Mouse (Mus musculus): ENCODE measurements around the gene Opcml. TPM values are rescaled to one million over a fixed set of nuclear protein-coding genes. Genes with fewer than 3 reads are reported as not detected.
A peak's percentile ranks its signal among the peaks of the same experiment; 100 is the strongest.

Gene Opcml
- polyA plus RNA-seq, 1 experiment from 2014 or later: 13.3 TPM

DNA sequence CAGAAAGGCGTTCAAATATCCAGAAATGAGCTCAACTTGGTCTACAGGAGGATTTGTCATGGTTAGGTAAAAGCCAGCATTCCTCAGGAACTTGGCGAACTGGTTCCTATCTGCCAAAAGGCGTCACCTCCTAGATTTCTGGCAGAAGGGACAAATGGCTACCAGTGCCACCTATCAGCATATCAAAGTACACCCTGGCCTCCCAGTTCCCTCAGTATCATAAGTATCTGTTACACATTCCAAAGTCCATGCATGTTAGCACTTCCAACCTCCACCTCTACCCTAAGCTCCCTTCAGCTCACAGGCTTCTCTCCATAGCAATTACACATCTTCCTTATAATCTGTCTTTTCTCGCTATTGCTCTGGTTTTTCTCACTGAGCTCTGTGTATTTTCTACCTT, 993.3 kb downstream of the Opcml start:
- no peaks in the 10 kb centered on the region for H3K27me3 ChIP-seq (replicated peaks; ENCODE audit: control insufficient read depth, insufficient read depth, low read length)

DNA sequence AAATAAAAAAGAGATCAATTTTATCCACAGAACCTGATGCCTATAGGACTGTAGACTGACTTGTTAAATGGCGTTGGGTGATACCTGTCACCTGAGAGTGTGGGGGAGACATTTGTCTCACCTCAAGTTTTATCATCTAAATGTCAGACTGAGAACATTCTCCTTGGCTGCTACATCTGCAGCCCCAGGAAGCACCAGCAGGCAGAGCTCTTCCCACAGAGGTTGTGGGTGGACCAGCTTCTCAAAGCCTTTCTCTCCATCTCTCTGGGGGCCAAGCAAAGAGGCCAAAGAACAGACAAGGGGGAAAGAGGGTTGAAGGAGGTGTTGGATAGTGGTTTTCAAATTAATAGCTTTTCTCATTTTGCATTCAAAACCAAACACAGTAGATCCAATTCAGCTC, 998.9 kb downstream of the Opcml start:
- Histone ChIP-seq H3K9ac (ENCODE audit: low read length) (no peak overlapping the region), H3K27me3 (replicated peaks; ENCODE audit: control insufficient read depth, insufficient read depth, low read length) (no peaks in the 10 kb centered on the region), H3K9me3 (replicated peaks; ENCODE audit: control insufficient read depth, low read length) (no peaks in the 10 kb centered on the region), H3K4me2 (ENCODE audit: low read length) (no peak overlapping the region), H3K4me1 (ENCODE audit: control insufficient read depth, insufficient read depth, low read length) (no peaks in the 10 kb centered on the region), H3K27ac (ENCODE audit: low read depth, low read length) (no peak overlapping the region), H3K4me3 (ENCODE audit: low read depth, low read length) (no peak overlapping the region), H3K36me3 (ENCODE audit: control insufficient read depth, insufficient read depth, low read length) (no peaks in the 10 kb centered on the region)
- 97% methylated on average over 1 of the region's 1 CpGs for WGBS
- no peak for ATAC-seq
- no peak for DNase-seq (ENCODE audit: low spot score)

More for the DNA sequence above, 993.3 kb downstream of the Opcml start:
- DNase-seq (ENCODE audit: low spot score): no peak
- no peaks in the 10 kb centered on the region for H3K9me3 ChIP-seq (replicated peaks; ENCODE audit: control insufficient read depth, low read length)
- 81% methylated on average over 4 of the region's 4 CpGs for WGBS
- no peak for ATAC-seq
- no peak overlapping the region for H3K4me3 ChIP-seq (ENCODE audit: low read depth, low read length)
- H3K4me1 ChIP-seq (ENCODE audit: control insufficient read depth, insufficient read depth, low read length): peaks cover 2% of the 10 kb centered on the region; the same call in 1 of the 2 replicates
- H3K9ac ChIP-seq (ENCODE audit: low read length): no peak overlapping the region
- no peak overlapping the region for H3K4me2 ChIP-seq (ENCODE audit: low read length)
- no peak overlapping the region for H3K27ac ChIP-seq (ENCODE audit: low read depth, low read length)
- no peaks in the 10 kb centered on the region for H3K36me3 ChIP-seq (ENCODE audit: control insufficient read depth, insufficient read depth, low read length)

DNA sequence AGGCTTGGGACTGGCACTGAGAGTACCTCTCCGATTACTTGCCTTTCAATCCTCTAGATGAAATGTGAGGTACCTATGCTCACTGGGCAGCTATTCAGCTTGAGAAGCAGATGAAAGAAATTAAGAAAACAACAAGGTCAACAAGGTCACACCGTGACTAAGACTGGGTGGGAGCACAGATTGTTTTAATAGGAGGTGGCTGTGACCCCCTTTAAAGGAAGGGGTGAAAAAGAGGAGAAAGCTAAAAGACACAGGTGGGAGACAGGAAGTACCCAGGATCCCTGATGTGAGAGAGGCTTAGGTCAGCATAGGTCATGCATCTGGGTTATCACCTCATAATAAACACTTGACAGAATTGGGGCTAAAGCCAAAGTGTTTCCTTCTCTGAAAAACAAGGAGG, 1009.5 kb downstream of the Opcml start:
- no peak for ATAC-seq

DNA sequence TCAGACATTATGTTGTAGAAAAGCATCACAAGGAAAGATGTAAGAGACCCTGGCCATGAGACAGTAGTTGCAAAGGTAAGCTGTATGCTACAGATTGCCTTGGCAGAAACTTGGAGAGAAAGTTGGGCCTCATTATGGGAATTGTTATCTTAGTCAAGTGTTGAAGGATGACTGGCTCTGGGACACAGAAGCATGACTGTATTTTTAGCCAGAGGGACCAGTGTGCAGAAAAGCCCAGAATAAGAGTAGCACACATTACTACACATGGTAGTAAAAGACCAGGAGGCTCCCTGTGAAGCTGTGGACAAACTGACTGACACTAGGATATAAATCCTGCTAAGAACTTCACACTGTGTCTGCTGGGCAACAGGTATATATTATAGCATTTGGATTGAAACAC, 1016.1 kb downstream of the Opcml start:
- ATAC-seq (no peak), DNase-seq (ENCODE audit: low spot score) (no peak)
- Histone ChIP-seq H3K4me1 (ENCODE audit: control insufficient read depth, insufficient read depth, low read length) (no peaks in the 10 kb centered on the region), H3K4me3 (ENCODE audit: low read depth, low read length) (no peak overlapping the region), H3K27ac (ENCODE audit: low read depth, low read length) (no peak overlapping the region), H3K9me3 (replicated peaks; ENCODE audit: control insufficient read depth, low read length) (no peaks in the 10 kb centered on the region), H3K36me3 (ENCODE audit: control insufficient read depth, insufficient read depth, low read length) (no peaks in the 10 kb centered on the region), H3K4me2 (ENCODE audit: low read length) (no peak overlapping the region), H3K27me3 (replicated peaks; ENCODE audit: control insufficient read depth, insufficient read depth, low read length) (no peaks in the 10 kb centered on the region), H3K9ac (ENCODE audit: low read length) (no peak overlapping the region)

More for the DNA sequence above, 1009.5 kb downstream of the Opcml start:
- H3K27ac ChIP-seq (ENCODE audit: low read depth, low read length): no peak overlapping the region
- no peaks in the 10 kb centered on the region for H3K36me3 ChIP-seq (ENCODE audit: control insufficient read depth, insufficient read depth, low read length)
- DNase-seq (ENCODE audit: low spot score): no peak
- 10% methylated on average over 2 of the region's 2 CpGs for WGBS
- H3K4me3 ChIP-seq (ENCODE audit: low read depth, low read length): no peak overlapping the region
- no peaks in the 10 kb centered on the region for H3K27me3 ChIP-seq (replicated peaks; ENCODE audit: control insufficient read depth, insufficient read depth, low read length)
- H3K9ac ChIP-seq (ENCODE audit: low read length): no peak overlapping the region
- no peaks in the 10 kb centered on the region for H3K9me3 ChIP-seq (replicated peaks; ENCODE audit: control insufficient read depth, low read length)
- no peaks in the 10 kb centered on the region for H3K4me1 ChIP-seq (ENCODE audit: control insufficient read depth, insufficient read depth, low read length)
- no peak overlapping the region for H3K4me2 ChIP-seq (ENCODE audit: low read length)

DNA sequence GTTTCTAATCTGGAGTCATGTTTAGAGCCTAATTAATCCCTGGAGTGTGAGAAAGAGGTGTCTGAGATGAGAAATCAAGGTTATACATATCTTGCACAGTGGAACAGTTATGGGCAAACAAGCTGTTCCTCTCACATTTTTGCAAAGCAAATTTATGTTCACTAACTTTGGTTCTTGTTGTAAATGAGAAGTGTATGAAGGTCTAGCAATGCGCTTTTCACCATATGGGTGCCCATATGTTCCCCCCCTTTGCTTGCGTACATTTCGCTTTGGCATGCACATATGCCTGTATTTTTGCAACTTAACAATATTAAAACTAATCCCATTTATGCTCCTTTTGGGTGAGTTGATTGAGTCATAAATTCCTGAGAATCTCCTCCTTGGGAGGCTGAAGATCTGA, 1031.5 kb downstream of the Opcml start:
- DNase-seq (ENCODE audit: low spot score) (peak; percentile 79), ATAC-seq (peak; percentile 57; the same call in 1 of the 2 replicates)
- Histone ChIP-seq H3K27ac (ENCODE audit: low read depth, low read length) (no peak overlapping the region), H3K9me3 (replicated peaks; ENCODE audit: control insufficient read depth, low read length) (no peaks in the 10 kb centered on the region), H3K9ac (ENCODE audit: low read length) (no peak overlapping the region), H3K27me3 (replicated peaks; ENCODE audit: control insufficient read depth, insufficient read depth, low read length) (no peaks in the 10 kb centered on the region), H3K36me3 (ENCODE audit: control insufficient read depth, insufficient read depth, low read length) (no peaks in the 10 kb centered on the region), H3K4me3 (ENCODE audit: low read depth, low read length) (no peak overlapping the region), H3K4me2 (ENCODE audit: low read length) (no peak overlapping the region), H3K4me1 (ENCODE audit: control insufficient read depth, insufficient read depth, low read length) (no peaks in the 10 kb centered on the region; the same call in 1 of the 2 replicates)
- 80% methylated on average over 3 of the region's 3 CpGs for WGBS

DNA sequence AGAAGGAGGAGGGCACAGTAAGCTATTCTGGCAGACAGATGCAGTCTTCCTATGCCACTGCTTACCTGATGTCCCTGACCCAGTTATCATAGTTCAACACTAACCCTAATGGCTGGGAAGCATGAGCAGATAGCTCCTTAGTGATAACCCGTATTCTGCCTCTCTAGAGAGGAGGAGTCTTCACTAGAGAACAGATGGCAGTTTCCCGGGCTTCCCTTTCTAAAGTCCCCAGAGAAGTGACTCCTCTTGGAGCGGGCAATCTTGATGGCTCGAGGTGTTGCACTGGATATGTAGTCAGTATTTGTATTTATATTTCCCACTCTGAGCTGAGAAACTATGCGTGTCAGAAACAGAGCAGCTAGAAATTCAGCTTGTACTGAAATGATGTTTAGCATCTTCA, 1031.9 kb downstream of the Opcml start:
- H3K4me1 ChIP-seq (ENCODE audit: control insufficient read depth, insufficient read depth, low read length): no peaks in the 10 kb centered on the region; the same call in 1 of the 2 replicates
- ATAC-seq (0 out of 2 replicates have a peak, but pooled peaks have one; percentile 15), DNase-seq (ENCODE audit: low spot score) (peak; percentile 28)
- no peaks in the 10 kb centered on the region for H3K27me3 ChIP-seq (replicated peaks; ENCODE audit: control insufficient read depth, insufficient read depth, low read length)
- no peaks in the 10 kb centered on the region for H3K9me3 ChIP-seq (replicated peaks; ENCODE audit: control insufficient read depth, low read length)
- no peak overlapping the region for H3K27ac ChIP-seq (ENCODE audit: low read depth, low read length)
- WGBS: 68% methylated on average over 5 of the region's 5 CpGs
- H3K4me2 ChIP-seq (ENCODE audit: low read length): no peak overlapping the region
- no peaks in the 10 kb centered on the region for H3K36me3 ChIP-seq (ENCODE audit: control insufficient read depth, insufficient read depth, low read length)
- no peak overlapping the region for H3K4me3 ChIP-seq (ENCODE audit: low read depth, low read length)
- H3K9ac ChIP-seq (ENCODE audit: low read length): no peak overlapping the region

DNA sequence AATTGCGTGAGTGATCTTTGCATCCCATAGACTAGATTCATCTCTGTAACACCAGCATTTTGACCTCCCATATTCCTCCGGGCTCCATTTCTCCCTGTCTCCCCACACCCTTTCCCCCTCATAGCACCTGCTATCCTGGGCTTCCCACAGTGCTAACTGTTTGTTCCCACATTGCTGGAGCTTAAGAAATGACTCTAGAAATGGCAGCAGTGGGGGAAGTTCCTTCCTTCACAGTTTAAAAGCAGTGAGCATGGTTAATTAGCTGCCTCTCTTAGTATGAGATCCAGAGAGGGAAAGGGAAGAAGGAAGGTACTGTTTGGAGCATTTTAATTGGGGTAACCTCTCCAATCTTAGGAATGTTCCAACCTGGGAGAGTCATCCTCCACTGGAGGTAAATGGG, 1035.2 kb downstream of the Opcml start:
- WGBS: 76% methylated on average over 2 of the region's 2 CpGs
- ATAC-seq: no peak

DNA sequence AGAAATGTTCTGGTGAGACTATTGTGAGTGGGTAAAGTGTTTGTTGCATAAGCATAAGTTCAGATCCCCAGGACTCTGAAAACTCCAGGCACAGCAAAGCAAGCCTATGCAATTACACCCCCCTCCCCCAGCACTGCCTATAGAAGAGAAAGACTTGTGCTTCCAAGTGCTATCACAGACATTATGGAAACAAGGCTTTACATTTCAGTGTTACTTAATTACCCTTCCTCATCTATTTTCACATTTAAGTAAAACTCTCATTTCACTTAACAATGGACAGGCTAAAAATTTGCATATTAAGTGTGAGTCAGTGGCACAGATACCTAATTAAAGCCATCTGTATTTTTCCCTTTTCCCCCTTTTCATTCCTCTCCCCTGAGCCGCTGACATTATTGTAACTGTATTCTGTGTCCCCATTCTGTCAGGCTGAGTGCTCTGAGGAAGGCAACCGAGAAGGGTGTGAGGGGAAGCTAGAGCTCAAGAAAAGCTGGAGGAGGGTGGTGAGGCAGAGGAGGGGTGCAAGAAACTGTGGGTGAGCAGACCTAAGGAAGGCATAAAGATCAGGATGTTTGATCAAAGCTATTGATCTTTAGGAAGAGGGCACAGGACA, 1055.5 kb downstream of the Opcml start:
- H3K9ac ChIP-seq (ENCODE audit: low read length): no peak overlapping the region
- no peaks in the 10 kb centered on the region for H3K9me3 ChIP-seq (replicated peaks; ENCODE audit: control insufficient read depth, low read length)
- H3K36me3 ChIP-seq (ENCODE audit: control insufficient read depth, insufficient read depth, low read length): no peaks in the 10 kb centered on the region
- H3K4me3 ChIP-seq (ENCODE audit: low read depth, low read length): no peak overlapping the region
- no peak overlapping the region for H3K4me2 ChIP-seq (ENCODE audit: low read length)
- ATAC-seq: peak; percentile 82
- no peaks in the 10 kb centered on the region for H3K27me3 ChIP-seq (replicated peaks; ENCODE audit: control insufficient read depth, insufficient read depth, low read length)
- DNase-seq (ENCODE audit: low spot score): peak; percentile 62
- no peak overlapping the region for H3K27ac ChIP-seq (ENCODE audit: low read depth, low read length)
- no peaks in the 10 kb centered on the region for H3K4me1 ChIP-seq (ENCODE audit: control insufficient read depth, insufficient read depth, low read length)
- 4% methylated on average over 2 of the region's 2 CpGs for WGBS

More for the DNA sequence above, 1035.2 kb downstream of the Opcml start:
- Histone ChIP-seq H3K9me3 (replicated peaks; ENCODE audit: control insufficient read depth, low read length) (no peaks in the 10 kb centered on the region), H3K4me2 (ENCODE audit: low read length) (no peak overlapping the region), H3K9ac (ENCODE audit: low read length) (no peak overlapping the region), H3K4me1 (ENCODE audit: control insufficient read depth, insufficient read depth, low read length) (no peaks in the 10 kb centered on the region; the same call in 1 of the 2 replicates), H3K4me3 (ENCODE audit: low read depth, low read length) (no peak overlapping the region), H3K27me3 (replicated peaks; ENCODE audit: control insufficient read depth, insufficient read depth, low read length) (no peaks in the 10 kb centered on the region), H3K27ac (ENCODE audit: low read depth, low read length) (no peak overlapping the region), H3K36me3 (ENCODE audit: control insufficient read depth, insufficient read depth, low read length) (no peaks in the 10 kb centered on the region)
- DNase-seq (ENCODE audit: low spot score): no peak

DNA sequence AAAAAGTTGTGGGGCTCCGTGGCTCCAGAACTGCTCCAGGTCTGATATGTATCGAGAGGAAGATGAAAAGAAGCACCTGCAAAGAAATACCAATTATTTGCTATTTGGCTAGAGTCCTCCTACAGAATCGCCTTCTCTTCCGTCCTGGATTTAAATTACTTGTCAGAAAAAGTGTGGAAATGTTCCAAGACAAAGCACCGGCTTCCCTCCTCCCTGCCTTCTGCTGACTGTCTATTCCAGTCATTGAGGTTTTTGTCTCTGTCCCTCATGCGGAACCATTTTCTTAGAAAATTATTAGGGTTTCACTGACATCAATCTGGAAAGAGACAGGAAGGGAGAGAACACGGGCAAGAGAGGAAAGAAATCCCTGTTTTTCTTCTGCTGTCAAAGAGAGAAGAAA, 1065.3 kb downstream of the Opcml start:
- WGBS: 64% methylated on average over 7 of the region's 7 CpGs
- Histone ChIP-seq H3K4me1 (ENCODE audit: control insufficient read depth, insufficient read depth, low read length) (no peaks in the 10 kb centered on the region), H3K9me3 (replicated peaks; ENCODE audit: control insufficient read depth, low read length) (no peaks in the 10 kb centered on the region), H3K27me3 (replicated peaks; ENCODE audit: control insufficient read depth, insufficient read depth, low read length) (no peaks in the 10 kb centered on the region), H3K27ac (ENCODE audit: low read depth, low read length) (no peak overlapping the region), H3K4me2 (ENCODE audit: low read length) (no peak overlapping the region), H3K36me3 (ENCODE audit: control insufficient read depth, insufficient read depth, low read length) (no peaks in the 10 kb centered on the region), H3K9ac (ENCODE audit: low read length) (no peak overlapping the region), H3K4me3 (ENCODE audit: low read depth, low read length) (no peak overlapping the region)
- DNase-seq (ENCODE audit: low spot score): peak; percentile 3
- ATAC-seq: no peak
